Comparison of ENCODE assay signal across 8 mouse cellular contexts in genomic region chr2:174283341-174283740, GRCm38 (mm10). TPM values are rescaled to one million over a fixed set of nuclear protein-coding genes. Genes with fewer than 3 reads are reported as not detected.
DNase-seq lines count a peak whose midpoint lies in the region; ATAC-seq lines count a peak whose summit lies in the region.
"Had no signal": no experiment of that assay in that cellular context is flagged by ENCODE, and none has a peak within 500 bp of the region (broad histone marks: within the 10 kb centered on the region; RNA-seq: fewer than 3 reads in every experiment).

No protein-coding gene starts in this region.

- H3K36me3 ChIP-seq in lung, embryonic 16.5 days (ENCODE audit: control insufficient read depth, insufficient read depth, low read length), result peaks cover 54% of the 10 kb centered on the region
- peaks cover 34% of the 10 kb centered on the region for H3K36me3 ChIP-seq in forebrain, embryonic 16.5 days (ENCODE audit: control insufficient read depth, insufficient read depth)
- H3K36me3 ChIP-seq in liver, embryonic 12.5 days, result peaks cover 99% of the 10 kb centered on the region

- H3K4me2 ChIP-seq in lung, embryonic 16.5 days (ENCODE audit: low read depth, low read length), result peak overlapping the region; percentile 46
- H3K4me2 ChIP-seq in forebrain, embryonic 16.5 days (ENCODE audit: low read length), result peak overlapping the region; percentile 16
- peak overlapping the region; percentile 44 for H3K4me2 ChIP-seq in liver, embryonic 12.5 days

- ATAC-seq in lung, embryonic 16.5 days (ENCODE audit: low read depth), result no peak
- no peak for ATAC-seq in forebrain, embryonic 16.5 days
- ATAC-seq in liver, embryonic 12.5 days, result no peak

- H3K4me3 ChIP-seq in lung, embryonic 16.5 days (ENCODE audit: low read length), result 0 out of 2 replicates have a peak overlapping the region, but pooled peaks have one; percentile 15
- H3K4me3 ChIP-seq in forebrain, embryonic 16.5 days (replicated peaks; ENCODE audit: low read length), result no peak overlapping the region
- H3K4me3 ChIP-seq in liver, embryonic 12.5 days, result peak overlapping the region; percentile 24; the same call in 1 of the 2 replicates

- WGBS in lung, embryonic 16.5 days, result 48% methylated on average over 11 of the region's 11 CpGs
- 42% methylated on average over 11 of the region's 11 CpGs for WGBS in forebrain, embryonic 16.5 days
- WGBS in liver, embryonic 12.5 days (ENCODE audit: insufficient replicate concordance), result 52% methylated on average over 11 of the region's 11 CpGs

- peaks cover 40% of the 10 kb centered on the region for H3K27me3 ChIP-seq in lung, embryonic 16.5 days (ENCODE audit: control insufficient read depth, insufficient read depth, low read depth, low read length)
- peaks cover 38% of the 10 kb centered on the region for H3K27me3 ChIP-seq in forebrain, embryonic 16.5 days (replicated peaks; ENCODE audit: control insufficient read depth, insufficient read depth, low read length)
- H3K27me3 ChIP-seq in liver, embryonic 12.5 days (replicated peaks), result peaks cover 52% of the 10 kb centered on the region

- no peak overlapping the region for H3K27ac ChIP-seq in lung, embryonic 16.5 days (ENCODE audit: low read length)
- H3K27ac ChIP-seq in forebrain, embryonic 16.5 days (ENCODE audit: low read length), result no peak overlapping the region
- H3K27ac ChIP-seq in liver, embryonic 12.5 days, result no peak overlapping the region

- H3K4me1 ChIP-seq in lung, embryonic 16.5 days (replicated peaks; ENCODE audit: control insufficient read depth, insufficient read depth, low read length), result no peaks in the 10 kb centered on the region
- peaks cover 14% of the 10 kb centered on the region; the same call in 1 of the 2 replicates for H3K4me1 ChIP-seq in forebrain, embryonic 16.5 days (replicated peaks; ENCODE audit: control insufficient read depth, insufficient read depth, low read length)
- H3K4me1 ChIP-seq in liver, embryonic 12.5 days, result no peaks in the 10 kb centered on the region

- DNase-seq in lung, adult 18-20 months, result no peak
- DNase-seq in embryo, embryonic 11 days, result no peak
- DNase-seq in cerebellum, postnatal 4 days (ENCODE audit: low spot score in 2 of 2), result no peak
- no peak for DNase-seq in thymus, postnatal 4 days
- DNase-seq: cerebellum, adult 11 months had no signal

- peaks cover 34% of the 10 kb centered on the region for H3K9me3 ChIP-seq in lung, embryonic 16.5 days (ENCODE audit: control insufficient read depth, low read length)
- H3K9me3 ChIP-seq in forebrain, embryonic 16.5 days (ENCODE audit: control insufficient read depth, low read length), result peaks cover 23% of the 10 kb centered on the region
- peaks cover 29% of the 10 kb centered on the region for H3K9me3 ChIP-seq in liver, embryonic 12.5 days (replicated peaks)

- H3K9ac ChIP-seq in lung, embryonic 16.5 days (ENCODE audit: low read length), result no peak overlapping the region
- H3K9ac ChIP-seq in forebrain, embryonic 16.5 days (replicated peaks; ENCODE audit: low read depth, low read length), result no peak overlapping the region
- H3K9ac ChIP-seq in liver, embryonic 12.5 days, result no peak overlapping the region

RNA-seq across cellular contexts. Expression of gene Gnas, which starts 0.8 kb away (rescaled TPM):
- polyA plus RNA-seq in lung, embryonic 16.5 days (2015; fragmentation: Nextera tagmentation; extraction: Ambion mirVana), result 1,083 and 1,573 TPM in 2 replicates
- 1,187 and 1,213 TPM in 2 replicates for polyA plus RNA-seq in forebrain, embryonic 16.5 days (2015; fragmentation: Nextera tagmentation; extraction: Ambion mirVana)
- 565 and 587 TPM in 2 replicates for polyA plus RNA-seq in liver, embryonic 12.5 days (2016; fragmentation: Nextera tagmentation; extraction: Ambion mirVana)
